Mouse (Mus musculus): ENCODE measurements around the gene E130308A19Rik.

E130308A19Rik gene

GRCm38 (mm10) chr4:59731544-59731943 is 105.5 kb downstream of the E130308A19Rik start:
- DNase-seq = no peak

GRCm38 (mm10) chr4:59739321-59739720 is 113.3 kb downstream of the E130308A19Rik start:
- DNase-seq = no peak

GRCm38 (mm10) chr4:59739882-59740281 is 113.9 kb downstream of the E130308A19Rik start:
- DNase-seq = no peak

- no peak for DNase-seq
These were observed 127.6 kb downstream of the E130308A19Rik start for GRCm38 (mm10) chr4:59753491-59754140.

GRCm38 (mm10) chr4:59756332-59757082 is 130.5 kb downstream of the E130308A19Rik start:
- DNase-seq = peak; percentile 66

GRCm38 (mm10) chr4:59757452-59758435 is 131.7 kb downstream of the E130308A19Rik start:
- DNase-seq = no peak

GRCm38 (mm10) chr4:59760016-59760415 is 134.0 kb downstream of the E130308A19Rik start:
- DNase-seq = no peak

- peak; percentile 28 for DNase-seq
These were observed 134.8 kb downstream of the E130308A19Rik start for GRCm38 (mm10) chr4:59760636-59761364.

GRCm38 (mm10) chr4:59761365-59761729 is 135.3 kb downstream of the E130308A19Rik start:
- no peak for DNase-seq

GRCm38 (mm10) chr4:59764950-59765349 is 138.9 kb downstream of the E130308A19Rik start:
- no peak for DNase-seq

GRCm38 (mm10) chr4:59765385-59766005 is 139.5 kb downstream of the E130308A19Rik start:
- DNase-seq = no peak

- no peak for DNase-seq
These were observed 141.7 kb downstream of the E130308A19Rik start for GRCm38 (mm10) chr4:59767717-59768116.

GRCm38 (mm10) chr4:59772171-59772879 is 146.3 kb downstream of the E130308A19Rik start:
- no peak for DNase-seq

GRCm38 (mm10) chr4:59777828-59778227 is 151.8 kb downstream of the E130308A19Rik start:
- DNase-seq = no peak

GRCm38 (mm10) chr4:59780568-59780967 is 154.6 kb downstream of the E130308A19Rik start:
- DNase-seq = no peak

GRCm38 (mm10) chr4:59782853-59783684 is 157.1 kb downstream of the E130308A19Rik start:
- no peak for DNase-seq

GRCm38 (mm10) chr4:59783685-59784279 is 157.8 kb downstream of the E130308A19Rik start:
- DNase-seq = peak; percentile 91

GRCm38 (mm10) chr4:59785412-59785811 is 159.4 kb downstream of the E130308A19Rik start:
- no peak for DNase-seq

- peak; percentile 84 for DNase-seq
These were observed 160.7 kb downstream of the E130308A19Rik start for GRCm38 (mm10) chr4:59786661-59787060.

- DNase-seq = no peak
These were observed 161.1 kb downstream of the E130308A19Rik start for GRCm38 (mm10) chr4:59787126-59787525.

All from right cerebral cortex, postnatal 14 days (tissue).